Mouse (Mus musculus) hindbrain, embryonic 15.5 days (tissue): ENCODE results near the gene Sfrp2. TPM values are rescaled to one million over a fixed set of nuclear protein-coding genes. Genes with fewer than 3 reads are reported as not detected.

Experiments used
- ATAC-seq: fragments of 200-750 bp; cut with Nextera tagmentation; 2 replicates; pipeline ENCODE4 v1.8.0; 2017; ENCODE audit warnings: low read depth, moderate number of reproducible peaks, moderate TSS enrichment; ENCODE audit not compliant: low FRiP score
- H3K27ac ChIP-seq: fragments of 300-500 bp; sonication (generic); replicated peaks from 2 replicates; pipeline ENCODE4 v1.5.1; 2015; ENCODE audit warnings: mild to moderate bottlenecking, inconsistent platforms
- H3K27me3 ChIP-seq: fragments of 300-500 bp; sonication (generic); 2 replicates; pipeline ENCODE4 v1.6.1; 2015; ENCODE audit warnings: control low read depth, inconsistent platforms
- H3K36me3 ChIP-seq: fragments of 300-500 bp; sonication (generic); 2 replicates; pipeline ENCODE4 v1.6.1; 2015; ENCODE audit warnings: control low read depth, inconsistent platforms
- H3K4me1 ChIP-seq: fragments of 300-500 bp; sonication (generic); replicated peaks from 2 replicates; pipeline ENCODE4 v1.6.1; 2015; ENCODE audit warnings: control low read depth, inconsistent platforms
- H3K4me2 ChIP-seq: fragments of 300-500 bp; sonication (generic); 2 replicates; pipeline ENCODE4 v1.6.1; 2015; ENCODE audit warnings: moderate library complexity, mild to moderate bottlenecking, inconsistent platforms
- H3K4me3 ChIP-seq: fragments of 300-500 bp; sonication (generic); 2 replicates; pipeline ENCODE4 v1.5.1; 2015; ENCODE audit warnings: mild to moderate bottlenecking, inconsistent platforms
- H3K9ac ChIP-seq: fragments of 300-500 bp; sonication (generic); 2 replicates; pipeline ENCODE4 v1.6.1; 2015; ENCODE audit warnings: inconsistent platforms
- H3K9me3 ChIP-seq: fragments of 300-500 bp; sonication (generic); 2 replicates; pipeline ENCODE4 v1.6.1; 2016; ENCODE audit warnings: control low read depth, inconsistent platforms
- WGBS: fragments of 180-500 bp; shearing (Covaris S2); methylation state at CpG from one replicate; pipeline ENCODE4 v1.1.7; 2015; 5-methylcytosine and 5-hydroxymethylcytosine counted together
- polyA plus RNA-seq: library from polyadenylated mRNA; unstranded; fragments of >200 nt; fragmentation: Nextera tagmentation; extraction: Ambion mirVana; gene quantifications from 2 replicates; pipeline ENCODE4 v1.2.1, GENCODE M21; 2015

The Sfrp2 gene
- polyA plus RNA-seq, 1 experiment from 2014 or later, result 53.7 TPM

DNA sequence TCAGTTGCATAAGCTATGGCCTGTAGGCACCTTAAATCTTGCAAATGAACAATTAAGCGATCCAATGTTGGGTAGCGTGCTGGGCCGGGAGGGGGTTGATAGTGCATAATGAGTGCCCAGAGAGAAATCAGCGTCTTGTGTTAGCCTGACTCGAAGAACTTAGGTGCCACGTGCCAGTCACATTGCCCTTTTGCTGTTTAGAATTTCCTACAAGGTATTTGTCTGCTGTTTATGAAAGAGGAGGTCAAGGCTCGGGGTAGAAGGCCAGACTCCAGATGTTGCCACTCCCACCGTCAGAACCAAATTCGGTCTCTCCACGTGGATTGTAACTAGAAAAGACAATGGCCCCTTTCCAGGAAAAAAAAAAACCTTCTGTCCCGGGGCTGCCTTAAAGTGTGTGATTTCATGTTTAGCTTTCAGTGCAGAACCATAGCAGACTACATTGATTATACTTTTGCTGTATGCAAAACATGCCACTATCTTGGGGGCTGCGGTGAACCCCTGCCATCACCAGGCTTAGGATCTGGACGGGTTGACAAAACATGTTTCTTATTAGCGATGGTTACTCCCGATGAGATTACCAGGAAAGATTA is 11.0 kb upstream of the Sfrp2 start:
- H3K9me3 ChIP-seq, result no peaks in the 10 kb centered on the region
- no peaks in the 10 kb centered on the region for H3K27me3 ChIP-seq
- WGBS, result 74% methylated on average over 15 of the region's 15 CpGs
- no peak overlapping the region for H3K27ac ChIP-seq
- no peak overlapping the region for H3K9ac ChIP-seq
- no peaks in the 10 kb centered on the region for H3K36me3 ChIP-seq
- no peak overlapping the region for H3K4me3 ChIP-seq
- H3K4me1 ChIP-seq, result no peaks in the 10 kb centered on the region
- no peak overlapping the region for H3K4me2 ChIP-seq
- no peak for ATAC-seq

DNA sequence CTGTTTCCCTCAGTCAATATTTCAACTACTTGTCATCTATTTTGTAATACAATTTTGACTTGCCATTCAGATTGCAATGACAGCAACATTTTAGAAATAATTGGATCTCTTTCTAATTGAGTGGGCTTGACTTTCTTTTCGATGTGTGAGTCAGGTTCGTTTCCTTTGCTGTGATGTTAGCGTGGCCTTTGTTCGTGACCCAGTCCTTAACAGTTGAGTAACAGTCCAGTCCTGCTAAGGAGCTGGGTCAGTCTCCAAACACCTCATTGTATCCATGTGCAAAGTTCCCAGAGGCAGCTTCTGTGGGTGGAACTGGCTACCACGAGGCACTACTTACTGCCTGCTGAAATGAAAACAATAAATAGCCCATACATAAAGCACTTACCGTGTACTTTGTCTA is 10.5 kb upstream of the Sfrp2 start:
- Histone ChIP-seq H3K27me3 (no peaks in the 10 kb centered on the region), H3K4me3 (no peak overlapping the region), H3K4me1 (no peaks in the 10 kb centered on the region), H3K36me3 (no peaks in the 10 kb centered on the region), H3K9ac (no peak overlapping the region), H3K27ac (no peak overlapping the region), H3K9me3 (no peaks in the 10 kb centered on the region), H3K4me2 (no peak overlapping the region)
- 76% methylated on average over 6 of the region's 6 CpGs for WGBS
- ATAC-seq, result no peak

DNA sequence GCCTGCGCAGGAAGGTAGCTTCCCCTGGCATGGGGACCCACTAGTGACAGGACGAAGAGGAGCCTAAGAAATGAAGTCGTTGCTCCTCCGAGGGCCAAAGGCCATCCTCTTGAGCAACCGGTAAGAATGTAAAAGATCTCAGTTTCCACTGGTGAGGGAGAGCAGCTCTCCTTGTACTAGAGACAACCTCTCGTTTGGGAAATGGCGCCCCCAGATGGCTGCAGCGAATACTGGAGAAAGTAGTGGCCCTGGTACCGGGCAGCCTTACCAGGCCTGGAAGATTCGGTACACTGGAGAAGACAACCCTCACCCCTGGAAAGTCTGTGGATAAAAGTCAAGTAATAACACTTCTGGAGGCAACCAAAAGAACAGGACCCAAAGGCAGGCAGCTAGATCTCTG is 3.8 kb upstream of the Sfrp2 start:
- H3K4me3 ChIP-seq, result no peak overlapping the region
- ATAC-seq, result no peak
- 67% methylated on average over 10 of the region's 10 CpGs for WGBS

DNA sequence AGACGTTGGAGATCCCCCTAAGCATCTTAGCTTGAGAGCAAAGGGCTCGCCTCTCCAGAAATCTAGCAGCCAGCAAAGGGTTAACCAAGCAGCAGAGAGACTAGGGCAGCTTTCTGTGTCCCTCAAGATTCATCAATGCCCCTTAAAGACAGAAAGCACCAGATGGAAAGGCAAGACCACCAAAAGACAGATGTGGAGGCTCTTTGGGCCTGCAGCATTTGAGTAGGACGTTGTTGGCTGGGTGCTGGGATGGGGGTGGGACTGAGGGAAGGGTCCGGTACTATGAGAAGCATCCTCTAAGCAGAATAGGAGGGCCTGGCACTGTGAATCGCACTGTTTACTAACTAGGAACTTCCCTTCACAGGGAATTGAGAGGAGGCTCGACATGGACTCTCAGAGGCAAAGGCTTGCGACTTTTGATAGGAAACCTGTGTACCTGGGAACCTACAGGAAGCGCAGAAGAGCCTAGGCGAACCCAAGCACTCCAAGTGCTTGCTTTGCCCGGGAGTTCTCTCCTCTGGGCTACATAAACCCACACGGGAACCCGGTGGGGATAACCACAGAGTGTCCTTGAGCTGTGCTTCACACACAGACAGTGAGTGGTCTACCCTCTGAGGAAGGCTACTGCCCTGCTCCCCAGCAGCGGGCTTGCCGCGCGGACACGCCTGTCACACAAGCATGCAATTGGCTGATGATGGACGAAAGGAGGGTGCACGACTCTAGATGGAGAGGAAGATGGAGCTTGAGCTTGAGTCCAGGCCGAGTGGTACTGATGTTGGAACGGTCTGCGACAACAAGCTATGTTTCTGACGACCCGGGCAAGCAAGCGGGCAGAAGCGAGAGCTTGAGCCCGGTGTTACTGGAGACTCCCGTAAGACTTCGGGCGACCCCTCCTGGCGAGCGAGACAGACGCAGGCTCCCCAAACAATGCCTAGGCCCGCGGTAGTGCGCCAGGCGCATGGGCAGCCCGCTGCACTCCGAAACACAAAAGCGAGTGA is 2.3 kb upstream of the Sfrp2 start:
- Histone ChIP-seq H3K9ac (peak overlapping the region; percentile 54), H3K4me2 (peak overlapping the region; percentile 86), H3K36me3 (no peaks in the 10 kb centered on the region), H3K27ac (peak overlapping the region; percentile 44; the same call in 1 of the 2 replicates), H3K27me3 (peaks cover 3% of the 10 kb centered on the region; the same call in 1 of the 2 replicates), H3K4me1 (peaks cover 49% of the 10 kb centered on the region), H3K9me3 (no peaks in the 10 kb centered on the region), H3K4me3 (peak overlapping the region; percentile 43)
- 7% methylated on average over 40 of the region's 40 CpGs for WGBS
- ATAC-seq, result peak; percentile 83

More for the DNA sequence above, 3.8 kb upstream of the Sfrp2 start:
- Histone ChIP-seq H3K9me3 (no peaks in the 10 kb centered on the region), H3K27ac (no peak overlapping the region), H3K4me1 (peaks cover 36% of the 10 kb centered on the region), H3K4me2 (no peak overlapping the region), H3K9ac (no peak overlapping the region), H3K27me3 (peaks cover 3% of the 10 kb centered on the region; the same call in 1 of the 2 replicates), H3K36me3 (no peaks in the 10 kb centered on the region)

DNA sequence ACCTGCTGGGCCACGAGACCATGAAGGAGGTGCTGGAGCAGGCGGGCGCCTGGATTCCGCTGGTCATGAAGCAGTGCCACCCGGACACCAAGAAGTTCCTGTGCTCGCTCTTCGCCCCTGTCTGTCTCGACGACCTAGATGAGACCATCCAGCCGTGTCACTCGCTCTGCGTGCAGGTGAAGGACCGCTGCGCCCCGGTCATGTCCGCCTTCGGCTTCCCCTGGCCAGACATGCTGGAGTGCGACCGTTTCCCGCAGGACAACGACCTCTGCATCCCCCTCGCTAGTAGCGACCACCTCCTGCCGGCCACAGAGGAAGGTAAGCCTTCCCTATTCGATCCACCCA is 577 bp downstream of the Sfrp2 start:
- ATAC-seq, result peak; percentile 5; the same call in 1 of the 2 replicates

DNA sequence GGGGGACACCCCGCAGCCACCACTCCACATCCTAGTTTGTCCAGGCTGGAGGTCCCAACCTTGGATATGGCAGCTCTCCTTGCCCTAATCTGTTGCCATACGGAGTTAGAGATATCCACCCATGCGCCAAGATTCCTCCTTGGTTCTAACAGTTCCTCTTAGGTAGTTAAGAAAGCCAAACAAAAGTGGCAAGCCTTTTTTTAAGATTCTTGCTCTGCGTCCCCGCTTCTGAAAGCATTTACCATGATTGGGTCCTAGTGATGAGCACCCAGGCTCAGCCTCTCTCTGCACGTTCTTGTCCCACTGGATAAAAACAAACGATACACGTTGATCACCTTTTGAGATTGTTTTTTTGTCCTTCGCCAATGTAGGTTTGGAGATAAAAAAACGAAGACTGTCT is 1.0 kb downstream of the Sfrp2 start:
- Histone ChIP-seq H3K4me1 (peaks cover 49% of the 10 kb centered on the region), H3K36me3 (no peaks in the 10 kb centered on the region), H3K4me2 (peak overlapping the region; percentile 97), H3K27ac (no peak overlapping the region), H3K27me3 (peaks cover 3% of the 10 kb centered on the region; the same call in 1 of the 2 replicates), H3K9me3 (no peaks in the 10 kb centered on the region), H3K9ac (peak overlapping the region; percentile 65), H3K4me3 (peak overlapping the region; percentile 66)
- 4% methylated on average over 10 of the region's 10 CpGs for WGBS
- ATAC-seq, result no peak

More for the DNA sequence above, 577 bp downstream of the Sfrp2 start:
- H3K27me3 ChIP-seq, result peaks cover 3% of the 10 kb centered on the region; the same call in 1 of the 2 replicates
- peak overlapping the region; percentile 65 for H3K9ac ChIP-seq
- WGBS, result under 1% methylated on average over 25 of the region's 25 CpGs
- peak overlapping the region; percentile 97 for H3K4me2 ChIP-seq
- H3K36me3 ChIP-seq, result no peaks in the 10 kb centered on the region
- 0 out of 2 replicates have a peak overlapping the region, but pooled peaks have one; percentile 42 for H3K27ac ChIP-seq
- H3K4me1 ChIP-seq, result peaks cover 49% of the 10 kb centered on the region
- H3K4me3 ChIP-seq, result peak overlapping the region; percentile 66
- no peaks in the 10 kb centered on the region for H3K9me3 ChIP-seq

DNA sequence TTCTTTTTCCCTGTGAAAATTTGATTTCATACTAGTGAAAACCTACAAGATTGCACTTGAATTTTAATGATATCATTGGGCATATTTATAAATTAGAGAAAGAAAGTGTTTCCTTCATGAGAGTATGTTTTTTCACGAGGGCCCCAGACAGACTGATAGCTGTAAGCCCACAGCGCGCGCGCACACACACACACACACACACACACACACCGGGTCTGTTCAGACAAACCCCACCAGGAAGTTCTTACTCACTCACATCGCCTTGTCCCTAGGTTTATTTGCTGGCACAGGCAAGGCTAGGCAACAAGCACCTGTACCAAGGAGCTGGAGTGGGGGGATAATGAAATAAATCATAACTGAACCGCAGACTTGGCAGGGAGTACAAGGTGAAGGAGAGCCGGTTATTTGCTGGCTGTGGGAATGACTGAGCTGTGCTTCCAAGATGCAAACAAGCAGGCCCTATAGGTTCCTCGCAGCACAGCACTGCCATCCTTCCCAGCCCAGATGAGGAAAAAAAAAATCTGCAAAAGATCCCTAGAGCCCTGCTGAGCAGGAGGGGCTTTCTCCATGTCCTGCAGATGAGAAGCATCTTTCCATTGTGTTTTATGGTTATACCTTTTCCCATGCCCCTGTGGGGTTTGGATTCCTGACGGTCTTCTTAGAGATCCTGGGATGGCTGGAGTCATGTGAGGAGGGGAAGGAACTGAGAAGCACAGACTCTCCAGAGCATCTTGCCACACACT is 2.3 kb downstream of the Sfrp2 start:
- Histone ChIP-seq H3K27ac (no peak overlapping the region), H3K9me3 (no peaks in the 10 kb centered on the region), H3K4me3 (peak overlapping the region; percentile 19), H3K36me3 (no peaks in the 10 kb centered on the region), H3K9ac (no peak overlapping the region), H3K27me3 (no peaks in the 10 kb centered on the region; the same call in 1 of the 2 replicates), H3K4me1 (peaks cover 45% of the 10 kb centered on the region), H3K4me2 (peak overlapping the region; percentile 97)
- no peak for ATAC-seq
- 16% methylated on average over 11 of the region's 11 CpGs for WGBS

DNA sequence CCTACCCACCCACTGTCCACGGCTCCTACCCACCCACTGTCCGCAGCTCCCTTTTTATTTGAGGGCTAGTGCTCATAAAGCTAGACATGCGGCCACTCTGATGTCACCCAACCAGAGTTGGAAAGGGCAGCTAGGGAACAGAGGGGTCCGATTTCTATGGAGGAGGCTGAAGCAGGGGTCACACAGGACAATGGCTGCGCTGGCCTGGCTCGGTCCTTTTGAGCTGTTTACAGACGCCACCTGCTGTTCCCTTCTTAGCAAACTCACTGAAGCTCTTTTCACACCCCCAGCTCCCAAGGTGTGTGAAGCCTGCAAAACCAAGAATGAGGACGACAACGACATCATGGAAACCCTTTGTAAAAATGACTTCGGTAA is 2.9 kb downstream of the Sfrp2 start:
- WGBS, result 6% methylated on average over 10 of the region's 10 CpGs
- H3K27ac ChIP-seq, result no peak overlapping the region

DNA sequence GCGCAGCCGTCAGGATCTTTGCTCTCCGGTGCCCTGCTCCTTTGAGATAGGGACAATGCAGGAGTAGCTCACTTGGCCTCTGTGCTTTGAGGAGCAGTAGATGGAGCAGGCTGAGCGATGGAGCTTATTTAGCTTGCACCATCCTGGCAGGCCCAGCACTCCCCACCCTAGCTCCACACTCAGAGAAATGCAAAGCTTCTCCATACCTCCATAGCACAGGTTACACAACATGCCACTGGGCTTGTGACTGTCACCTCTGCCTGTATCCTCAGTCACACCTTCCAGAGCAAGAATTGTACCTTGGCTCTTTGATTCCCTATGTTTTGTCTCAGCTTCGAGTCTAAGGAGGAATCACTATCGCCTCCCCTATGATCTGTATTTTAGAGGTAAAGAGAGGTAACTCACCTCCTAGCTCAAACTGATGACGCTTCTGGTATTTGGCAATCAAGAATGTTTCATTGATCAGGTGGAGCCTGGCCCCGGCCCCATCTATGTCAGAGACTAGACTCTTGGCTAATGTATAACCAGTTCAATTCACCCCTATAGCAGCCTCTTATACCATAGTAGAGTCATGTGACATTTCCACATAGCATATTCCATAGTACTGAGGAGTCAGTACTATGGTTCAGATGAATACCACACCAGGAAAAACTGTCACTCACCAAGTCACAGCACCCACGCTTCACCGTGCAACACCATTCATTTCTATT is 5.2 kb downstream of the Sfrp2 start:
- Histone ChIP-seq H3K27me3 (no peaks in the 10 kb centered on the region; the same call in 1 of the 2 replicates), H3K9me3 (no peaks in the 10 kb centered on the region), H3K36me3 (no peaks in the 10 kb centered on the region), H3K27ac (no peak overlapping the region), H3K4me2 (no peak overlapping the region), H3K4me3 (no peak overlapping the region), H3K9ac (no peak overlapping the region), H3K4me1 (peaks cover 23% of the 10 kb centered on the region)
- 90% methylated on average over 10 of the region's 10 CpGs for WGBS
- no peak for ATAC-seq

More for the DNA sequence above, 2.9 kb downstream of the Sfrp2 start:
- Histone ChIP-seq H3K4me2 (peak overlapping the region; percentile 97), H3K4me1 (peaks cover 39% of the 10 kb centered on the region), H3K27me3 (no peaks in the 10 kb centered on the region; the same call in 1 of the 2 replicates), H3K9me3 (no peaks in the 10 kb centered on the region), H3K9ac (no peak overlapping the region), H3K36me3 (no peaks in the 10 kb centered on the region), H3K4me3 (peak overlapping the region; percentile 19; the same call in 1 of the 2 replicates)
- ATAC-seq, result no peak

DNA sequence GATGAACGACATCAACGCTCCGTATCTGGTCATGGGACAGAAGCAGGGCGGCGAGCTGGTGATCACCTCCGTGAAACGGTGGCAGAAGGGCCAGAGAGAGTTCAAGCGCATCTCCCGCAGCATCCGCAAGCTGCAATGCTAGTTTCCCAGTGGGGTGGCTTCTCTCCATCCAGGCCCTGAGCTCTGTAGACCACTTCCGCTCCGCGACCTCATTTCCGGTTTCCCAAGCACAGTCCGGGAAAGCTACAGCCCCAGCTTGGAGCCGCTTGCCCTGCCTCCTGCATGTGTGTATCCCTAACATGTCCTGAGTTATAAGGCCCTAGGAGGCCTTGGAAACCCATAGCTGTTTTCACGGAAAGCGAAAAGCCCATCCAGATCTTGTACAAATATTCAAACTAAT is 7.2 kb downstream of the Sfrp2 start:
- no peak for ATAC-seq
- 91% methylated on average over 18 of the region's 18 CpGs for WGBS

DNA sequence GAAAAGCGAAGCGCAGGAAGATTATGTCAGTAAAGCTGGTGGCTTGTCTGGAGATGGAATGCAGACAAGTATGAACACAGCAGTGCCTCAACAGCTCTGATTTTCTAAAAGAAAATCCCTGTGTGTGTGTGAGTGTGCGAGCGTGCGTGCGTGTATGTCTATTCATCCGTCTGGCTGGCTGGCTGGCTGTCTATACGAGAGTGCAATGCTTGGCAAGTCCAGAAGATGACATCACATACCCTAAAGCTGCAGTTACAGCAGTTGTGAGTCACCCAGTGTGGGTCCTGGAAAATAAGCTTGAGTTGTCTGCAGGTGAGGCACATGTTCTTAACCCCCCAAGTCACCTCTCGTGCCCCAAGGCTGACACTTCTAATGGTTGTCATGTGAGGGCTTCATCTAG is 9.3 kb downstream of the Sfrp2 start:
- no peaks in the 10 kb centered on the region for H3K4me1 ChIP-seq
- H3K9ac ChIP-seq, result no peak overlapping the region
- H3K9me3 ChIP-seq, result no peaks in the 10 kb centered on the region
- ATAC-seq, result no peak
- H3K27ac ChIP-seq, result no peak overlapping the region
- H3K36me3 ChIP-seq, result no peaks in the 10 kb centered on the region
- WGBS, result 78% methylated on average over 9 of the region's 9 CpGs
- H3K4me3 ChIP-seq, result no peak overlapping the region
- no peak overlapping the region for H3K4me2 ChIP-seq
- no peaks in the 10 kb centered on the region for H3K27me3 ChIP-seq

More for the DNA sequence above, 7.2 kb downstream of the Sfrp2 start:
- Histone ChIP-seq H3K9me3 (no peaks in the 10 kb centered on the region), H3K4me3 (no peak overlapping the region), H3K4me1 (peaks cover 5% of the 10 kb centered on the region), H3K9ac (no peak overlapping the region), H3K27ac (no peak overlapping the region), H3K36me3 (no peaks in the 10 kb centered on the region), H3K4me2 (no peak overlapping the region), H3K27me3 (no peaks in the 10 kb centered on the region)
